Mouse (Mus musculus): ENCODE measurements at regions not wholly inside any gene's neighbourhood (a gene's known extent, or its start where the extent isn't known, plus 50 kb on each side); places are given as distances from the start of the nearest gene placed in this dataset.

GRCm38 (mm10) chr9:115592466-115592865, 282.2 kb upstream of the Stt3b start:
- no peaks in the 10 kb centered on the region for H3K27me3 ChIP-seq (ENCODE audit: insufficient read depth, low read length)
- no peak overlapping the region for H3K4me2 ChIP-seq (ENCODE audit: low read depth)
- no peak overlapping the region for H3K4me3 ChIP-seq (ENCODE audit: low read depth, low read length)
- 36% methylated on average over 5 of the region's 5 CpGs for WGBS
- no peak overlapping the region for H3K27ac ChIP-seq (ENCODE audit: low read depth, low read length)
- H3K36me3 ChIP-seq (ENCODE audit: insufficient read depth): no peaks in the 10 kb centered on the region
- no peaks in the 10 kb centered on the region for H3K4me1 ChIP-seq (ENCODE audit: insufficient read depth)
- DNase-seq (no peak), ATAC-seq (no peak)
- H3K9me3 ChIP-seq (ENCODE audit: low read length): no peaks in the 10 kb centered on the region
- no peak overlapping the region for H3K9ac ChIP-seq
- no peak for TF ChIP-seq CTCF (IDR thresholded peaks at IDR 0.05; ENCODE audit: low read depth)

GRCm38 (mm10) chr9:115600228-115600627, 290.0 kb upstream of the Stt3b start:
- TF ChIP-seq CTCF (IDR thresholded peaks at IDR 0.05; ENCODE audit: low read depth): no peak
- Histone ChIP-seq H3K4me2 (ENCODE audit: low read depth) (no peak overlapping the region), H3K36me3 (ENCODE audit: insufficient read depth) (no peaks in the 10 kb centered on the region), H3K9me3 (ENCODE audit: low read length) (no peaks in the 10 kb centered on the region), H3K4me3 (ENCODE audit: low read depth, low read length) (no peak overlapping the region), H3K4me1 (ENCODE audit: insufficient read depth) (0 out of 2 replicates have a peak, but pooled peaks cover 3% of the 10 kb centered on the region), H3K27me3 (ENCODE audit: insufficient read depth, low read length) (no peaks in the 10 kb centered on the region), H3K27ac (ENCODE audit: low read depth, low read length) (no peak overlapping the region), H3K9ac (no peak overlapping the region)
- WGBS: 90% methylated on average over 9 of the region's 9 CpGs
- no peak for DNase-seq
- no peak for ATAC-seq

GRCm38 (mm10) chr9:115600826-115601225, 290.6 kb upstream of the Stt3b start:
- no peak for TF ChIP-seq CTCF (IDR thresholded peaks at IDR 0.05; ENCODE audit: low read depth)
- no peak overlapping the region for H3K27ac ChIP-seq (ENCODE audit: low read depth, low read length)
- H3K4me2 ChIP-seq (ENCODE audit: low read depth): no peak overlapping the region
- WGBS: 89% methylated on average over 2 of the region's 2 CpGs
- no peak for DNase-seq
- no peak for ATAC-seq
- peaks cover 6% of the 10 kb centered on the region; the same call in 1 of the 2 replicates for H3K4me1 ChIP-seq (ENCODE audit: insufficient read depth)
- no peaks in the 10 kb centered on the region for H3K9me3 ChIP-seq (ENCODE audit: low read length)
- H3K27me3 ChIP-seq (ENCODE audit: insufficient read depth, low read length): no peaks in the 10 kb centered on the region
- H3K4me3 ChIP-seq (ENCODE audit: low read depth, low read length): no peak overlapping the region
- H3K9ac ChIP-seq: no peak overlapping the region
- H3K36me3 ChIP-seq (ENCODE audit: insufficient read depth): no peaks in the 10 kb centered on the region

- Histone ChIP-seq H3K27ac (ENCODE audit: low read depth, low read length) (no peak overlapping the region), H3K9ac (no peak overlapping the region), H3K4me3 (ENCODE audit: low read depth, low read length) (no peak overlapping the region), H3K36me3 (ENCODE audit: insufficient read depth) (no peaks in the 10 kb centered on the region), H3K9me3 (ENCODE audit: low read length) (no peaks in the 10 kb centered on the region), H3K4me2 (ENCODE audit: low read depth) (no peak overlapping the region), H3K4me1 (ENCODE audit: insufficient read depth) (peaks cover 6% of the 10 kb centered on the region; the same call in 1 of the 2 replicates), H3K27me3 (ENCODE audit: insufficient read depth, low read length) (no peaks in the 10 kb centered on the region)
- DNase-seq: no peak
- no peak for ATAC-seq
- no peak for TF ChIP-seq CTCF (IDR thresholded peaks at IDR 0.05; ENCODE audit: low read depth)
- 96% methylated on average over 7 of the region's 7 CpGs for WGBS
Observed at GRCm38 (mm10) chr9:115602772-115603171, 292.6 kb upstream of the Stt3b start.

- no peaks in the 10 kb centered on the region for H3K27me3 ChIP-seq (ENCODE audit: insufficient read depth, low read length)
- peaks cover 6% of the 10 kb centered on the region; the same call in 1 of the 2 replicates for H3K4me1 ChIP-seq (ENCODE audit: insufficient read depth)
- H3K9ac ChIP-seq: no peak overlapping the region
- 28% methylated on average over 3 of the region's 3 CpGs for WGBS
- no peak for TF ChIP-seq CTCF (IDR thresholded peaks at IDR 0.05; ENCODE audit: low read depth)
- ATAC-seq: peak; percentile 95
- no peak overlapping the region for H3K27ac ChIP-seq (ENCODE audit: low read depth, low read length)
- H3K9me3 ChIP-seq (ENCODE audit: low read length): no peaks in the 10 kb centered on the region
- peak; percentile 70 for DNase-seq
- H3K36me3 ChIP-seq (ENCODE audit: insufficient read depth): no peaks in the 10 kb centered on the region
- no peak overlapping the region for H3K4me3 ChIP-seq (ENCODE audit: low read depth, low read length)
- no peak overlapping the region for H3K4me2 ChIP-seq (ENCODE audit: low read depth)
Observed at GRCm38 (mm10) chr9:115604450-115604849, 294.2 kb upstream of the Stt3b start.

- H3K4me3 ChIP-seq (ENCODE audit: low read depth, low read length): no peak overlapping the region
- H3K27me3 ChIP-seq (ENCODE audit: insufficient read depth, low read length): no peaks in the 10 kb centered on the region
- H3K36me3 ChIP-seq (ENCODE audit: insufficient read depth): no peaks in the 10 kb centered on the region
- WGBS: 38% methylated on average over 14 of the region's 14 CpGs
- ATAC-seq (peak; percentile 77), DNase-seq (peak; percentile 61)
- H3K4me2 ChIP-seq (ENCODE audit: low read depth): no peak overlapping the region
- no peaks in the 10 kb centered on the region for H3K9me3 ChIP-seq (ENCODE audit: low read length)
- no peak overlapping the region for H3K9ac ChIP-seq
- TF ChIP-seq CTCF (IDR thresholded peaks at IDR 0.05; ENCODE audit: low read depth): no peak
- peak overlapping the region; percentile 69 for H3K27ac ChIP-seq (ENCODE audit: low read depth, low read length)
- peaks cover 6% of the 10 kb centered on the region; the same call in 1 of the 2 replicates for H3K4me1 ChIP-seq (ENCODE audit: insufficient read depth)
Observed at GRCm38 (mm10) chr9:115604968-115605682, 294.9 kb upstream of the Stt3b start.

- Histone ChIP-seq H3K27ac (ENCODE audit: low read depth, low read length) (no peak overlapping the region), H3K27me3 (ENCODE audit: insufficient read depth, low read length) (no peaks in the 10 kb centered on the region), H3K9ac (no peak overlapping the region), H3K4me1 (ENCODE audit: insufficient read depth) (peaks cover 6% of the 10 kb centered on the region; the same call in 1 of the 2 replicates), H3K9me3 (ENCODE audit: low read length) (no peaks in the 10 kb centered on the region), H3K4me3 (ENCODE audit: low read depth, low read length) (no peak overlapping the region), H3K36me3 (ENCODE audit: insufficient read depth) (no peaks in the 10 kb centered on the region), H3K4me2 (ENCODE audit: low read depth) (no peak overlapping the region)
- DNase-seq (no peak), ATAC-seq (no peak)
- TF ChIP-seq CTCF (IDR thresholded peaks at IDR 0.05; ENCODE audit: low read depth): no peak
- WGBS: 39% methylated on average over 2 of the region's 2 CpGs
Observed at GRCm38 (mm10) chr9:115607961-115608360, 297.7 kb upstream of the Stt3b start.
